In the genomic region with DNA sequence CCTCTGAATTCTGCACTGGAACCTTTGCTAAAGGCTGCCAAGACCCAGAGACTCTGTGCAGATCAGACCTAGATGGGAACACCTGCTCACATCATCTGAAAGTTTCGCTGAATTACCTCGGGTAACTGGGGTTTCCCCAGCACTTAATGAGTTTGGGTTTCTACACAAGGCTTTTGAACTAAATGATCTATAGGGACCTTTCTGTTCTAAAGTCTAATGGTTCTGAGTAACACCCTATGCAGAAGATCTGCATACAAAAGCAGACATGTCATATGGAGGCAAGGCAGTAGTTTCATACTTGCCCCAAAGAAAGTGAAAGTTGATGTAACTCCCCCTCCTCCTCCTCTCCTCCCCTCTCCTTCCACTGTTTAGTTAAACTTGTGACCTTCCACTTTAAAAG, we compare ENCODE assay signal across 20 mouse cellular contexts. TPM values are rescaled to one million over a fixed set of nuclear protein-coding genes. Genes with fewer than 3 reads are reported as not detected.
A peak's percentile ranks its signal among the peaks of the same experiment; 100 is the strongest.
DNase-seq lines count a peak whose midpoint lies in the region; ATAC-seq lines count a peak whose summit lies in the region.
"Had no signal": no experiment of that assay in that cellular context is flagged by ENCODE, and none has a peak within 500 bp of the region (broad histone marks: within the 10 kb centered on the region; RNA-seq: fewer than 3 reads in every experiment).

No protein-coding gene starts in this region.

- no peak for DNase-seq in embryonic facial prominence, embryonic 10.5 days (ENCODE audit: low spot score)
- DNase-seq in CD4-positive, CD25-positive, alpha-beta regulatory T cell, adult 2 months (ENCODE audit: low read depth, low spot score) = peak; percentile 55
- peak; percentile 46 for DNase-seq in induced T-regulatory cell, adult 2 months (ENCODE audit: low read depth)
- no peak for DNase-seq in natural killer cell, adult 2 months (ENCODE audit: low spot score in 2 of 2)
- no peak for DNase-seq in spleen, postnatal 14 days (ENCODE audit: low spot score in 2 of 2)
- no peak for DNase-seq in forebrain, embryonic 10.5 days (ENCODE audit: extremely low spot score, low spot score)
- DNase-seq: adrenal gland, postnatal 25 days; cerebellum, adult 2 months; cerebellum, postnatal 10 days; forebrain, postnatal 0 days; gastrocnemius, postnatal 14 days; heart, adult 2 months; heart, postnatal 14 days; kidney, adult 11 months had no signal

- H3K4me3 ChIP-seq in embryonic facial prominence, embryonic 13.5 days = no peak overlapping the region
- no peak overlapping the region for H3K4me3 ChIP-seq in embryonic facial prominence, embryonic 10.5 days
- no peak overlapping the region for H3K4me3 ChIP-seq in forebrain, embryonic 10.5 days
- H3K4me3 ChIP-seq: forebrain, embryonic 13.5 days; heart, adult 2 months; heart, embryonic 15.5 days; hindbrain, embryonic 10.5 days had no signal

- no peaks in the 10 kb centered on the region for H3K36me3 ChIP-seq in embryonic facial prominence, embryonic 13.5 days
- no peaks in the 10 kb centered on the region for H3K36me3 ChIP-seq in embryonic facial prominence, embryonic 10.5 days (replicated peaks)
- H3K36me3 ChIP-seq in forebrain, embryonic 10.5 days (replicated peaks) = no peaks in the 10 kb centered on the region
- H3K36me3 ChIP-seq: heart, embryonic 15.5 days; hindbrain, embryonic 10.5 days had no signal

- 0 out of 2 replicates have a peak overlapping the region, but pooled peaks have one; percentile 30 for H3K27ac ChIP-seq in embryonic facial prominence, embryonic 13.5 days
- H3K27ac ChIP-seq in embryonic facial prominence, embryonic 10.5 days (replicated peaks) = no peak overlapping the region
- H3K27ac ChIP-seq in forebrain, embryonic 10.5 days = no peak overlapping the region
- H3K27ac ChIP-seq: forebrain, embryonic 13.5 days; heart, adult 2 months; heart, embryonic 15.5 days; hindbrain, embryonic 10.5 days; hindbrain, embryonic 14.5 days had no signal

- no peak overlapping the region for H3K4me2 ChIP-seq in embryonic facial prominence, embryonic 13.5 days
- H3K4me2 ChIP-seq: forebrain, embryonic 13.5 days; heart, embryonic 11.5 days; heart, embryonic 15.5 days; hindbrain, embryonic 14.5 days had no signal

- H3K9me3 ChIP-seq in embryonic facial prominence, embryonic 13.5 days = no peaks in the 10 kb centered on the region
- 0 out of 2 replicates have a peak, but pooled peaks cover 5% of the 10 kb centered on the region for H3K9me3 ChIP-seq in embryonic facial prominence, embryonic 10.5 days
- no peaks in the 10 kb centered on the region for H3K9me3 ChIP-seq in forebrain, embryonic 10.5 days
- H3K9me3 ChIP-seq: forebrain, embryonic 13.5 days; heart, embryonic 15.5 days; hindbrain, embryonic 10.5 days had no signal

- ATAC-seq in embryonic facial prominence, embryonic 13.5 days (ENCODE audit: insufficient number of reproducible peaks, insufficient read depth, low FRiP score, low TSS enrichment, low read depth) = no peak
- ATAC-seq: forebrain, embryonic 13.5 days; forebrain, postnatal 0 days had no signal

- 89% methylated on average over 2 of the region's 2 CpGs for WGBS in embryonic facial prominence, embryonic 13.5 days
- WGBS in embryonic facial prominence, embryonic 10.5 days = 93% methylated on average over 2 of the region's 2 CpGs
- WGBS in forebrain, embryonic 10.5 days = 94% methylated on average over 2 of the region's 2 CpGs

- H3K4me1 ChIP-seq in embryonic facial prominence, embryonic 13.5 days = peaks cover 25% of the 10 kb centered on the region
- peaks cover 21% of the 10 kb centered on the region for H3K4me1 ChIP-seq in embryonic facial prominence, embryonic 10.5 days
- peaks cover 23% of the 10 kb centered on the region for H3K4me1 ChIP-seq in forebrain, embryonic 10.5 days
- H3K4me1 ChIP-seq: forebrain, embryonic 13.5 days had no signal

- no peak overlapping the region for H3K9ac ChIP-seq in embryonic facial prominence, embryonic 13.5 days
- H3K9ac ChIP-seq: forebrain, embryonic 13.5 days; forebrain, postnatal 0 days; heart, embryonic 15.5 days; hindbrain, embryonic 14.5 days had no signal

- H3K27me3 ChIP-seq in embryonic facial prominence, embryonic 13.5 days = no peaks in the 10 kb centered on the region
- no peaks in the 10 kb centered on the region for H3K27me3 ChIP-seq in embryonic facial prominence, embryonic 10.5 days (replicated peaks; ENCODE audit: low read depth, poor library complexity, severe bottlenecking)
- H3K27me3 ChIP-seq in forebrain, embryonic 10.5 days (ENCODE audit: poor library complexity, severe bottlenecking) = peaks cover 16% of the 10 kb centered on the region
- H3K27me3 ChIP-seq: forebrain, embryonic 13.5 days; heart, embryonic 15.5 days had no signal

RNA-seq across cellular contexts. Expression of a gene that starts 47.5 kb away (rescaled TPM):
- polyA plus RNA-seq in embryonic facial prominence, embryonic 13.5 days (2015; fragmentation: Nextera tagmentation; extraction: Ambion mirVana) = 141 and 145 TPM in 2 replicates
- 119 and 122 TPM in 2 replicates for polyA plus RNA-seq in embryonic facial prominence, embryonic 10.5 days (2016; fragmentation: Nextera tagmentation; extraction: Ambion mirVana)
- 114 TPM in 2 replicates for polyA plus RNA-seq in forebrain, embryonic 10.5 days (2016; fragmentation: Nextera tagmentation; extraction: Ambion mirVana)

Comparison
In these comparisons a context has a peak if more than half of its experiments do, and no peak if none do; other contexts are left out.
1. DNase-seq: peak in CD4-positive, CD25-positive, alpha-beta regulatory T cell, adult 2 months (single experiment) and induced T-regulatory cell, adult 2 months (single experiment); none in embryonic facial prominence, embryonic 10.5 days (single experiment), natural killer cell, adult 2 months (0 of 2), spleen, postnatal 14 days (0 of 2) and forebrain, embryonic 10.5 days (single experiment).